Mouse (Mus musculus) 3134 (cell line): ENCODE results near the gene Junb.
A peak's percentile ranks its signal among the peaks of the same experiment; 100 is the strongest.

Source experiments
- DNase-seq: peaks from one replicate; pipeline ENCODE4 v3.0.0-alpha.2; 2011; ENCODE audit warnings: low spot score; ENCODE audit not compliant: insufficient read length; ENCODE audit errors: extremely low read depth

Junb gene

GRCm38 (mm10) chr8:84978248-84978940 is at the start of gene Junb:
TSS of gene Junb (minus strand) at chr8:84978718.
- DNase-seq: peak; percentile 98

GRCm38 (mm10) chr8:85027922-85028321 is 49.4 kb upstream of the Junb start:
- DNase-seq: no peak

- no peak for DNase-seq
These were observed 49.0 kb upstream of the Junb start for GRCm38 (mm10) chr8:85027516-85027855.

GRCm38 (mm10) chr8:85026670-85027515 is 48.4 kb upstream of the Junb start, which contains the start of gene Trir:
TSS of gene Trir (plus strand) at chr8:85026823.
- peak; percentile 92 for DNase-seq

GRCm38 (mm10) chr8:85025098-85025932 is 46.8 kb upstream of the Junb start, which contains the start of gene Asna1:
TSS of gene Asna1 (minus strand) at chr8:85025281.
- DNase-seq: peak; percentile 79

GRCm38 (mm10) chr8:85023846-85024245 is 45.3 kb upstream of the Junb start:
- no peak for DNase-seq

- no peak for DNase-seq
These were observed 43.1 kb upstream of the Junb start for GRCm38 (mm10) chr8:85021514-85022055.

- no peak for DNase-seq
These were observed 38.7 kb upstream of the Junb start for GRCm38 (mm10) chr8:85017209-85017608.

GRCm38 (mm10) chr8:85016724-85017123 is 38.2 kb upstream of the Junb start:
- DNase-seq: no peak

GRCm38 (mm10) chr8:85014431-85014830 is 35.9 kb upstream of the Junb start, which contains the start of gene Best2:
TSS of gene Best2 (minus strand) at chr8:85014531.
- no peak for DNase-seq

- no peak for DNase-seq
These were observed 34.8 kb upstream of the Junb start for GRCm38 (mm10) chr8:85013230-85013840.

GRCm38 (mm10) chr8:85011242-85011641 is 32.7 kb upstream of the Junb start:
- no peak for DNase-seq

GRCm38 (mm10) chr8:85007686-85008085 is 29.2 kb upstream of the Junb start:
- no peak for DNase-seq

- peak; percentile 82 for DNase-seq
These were observed 19.3 kb upstream of the Junb start for GRCm38 (mm10) chr8:84997649-84998295.

GRCm38 (mm10) chr8:84996978-84997377 is 18.5 kb upstream of the Junb start:
- DNase-seq: no peak

- DNase-seq: no peak
These were observed 17.2 kb upstream of the Junb start for GRCm38 (mm10) chr8:84995680-84996079.

GRCm38 (mm10) chr8:84994375-84994774 is 15.9 kb upstream of the Junb start:
- DNase-seq: no peak

- DNase-seq: no peak
These were observed 12.3 kb upstream of the Junb start for GRCm38 (mm10) chr8:84990836-84991235.

GRCm38 (mm10) chr8:84990349-84990748 is 11.8 kb upstream of the Junb start, which contains the start of gene Hook2:
TSS of gene Hook2 (plus strand) at chr8:84990603.
- DNase-seq: peak; percentile 93

- peak; percentile 77 for DNase-seq
These were observed 11.3 kb upstream of the Junb start for GRCm38 (mm10) chr8:84989810-84990209.
